Mouse (Mus musculus) myocyte (in vitro differentiated cells): ENCODE results near the gene Olfr1056.

Experiments
- POLR2AphosphoS2 ChIP-seq: IDR thresholded peaks from one replicate; pipeline ENCODE4 v1.6.1; 2011; ENCODE audit warnings: low read depth, control low read depth; ENCODE audit not compliant: insufficient read length
- SRF ChIP-seq: IDR thresholded peaks from one replicate; pipeline ENCODE4 v1.6.1; 2011; ENCODE audit warnings: low read depth; ENCODE audit not compliant: control insufficient read depth, insufficient read length

GRCm38 (mm10) chr2:86395114-86395513 is 32.8 kb upstream of the Olfr1056 start:
- TF ChIP-seq POLR2AphosphoS2, result no peak
- no peak for TF ChIP-seq SRF
